Mouse (Mus musculus) induced T-regulatory cell, adult 2 months (primary cell): Measurements from ENCODE around the gene Magi2.

Experiments used
- DNase-seq: peaks from one replicate; pipeline ENCODE4 v3.0.0-alpha.2; 2012; ENCODE audit warnings: low read depth

The Magi2 gene

DNA sequence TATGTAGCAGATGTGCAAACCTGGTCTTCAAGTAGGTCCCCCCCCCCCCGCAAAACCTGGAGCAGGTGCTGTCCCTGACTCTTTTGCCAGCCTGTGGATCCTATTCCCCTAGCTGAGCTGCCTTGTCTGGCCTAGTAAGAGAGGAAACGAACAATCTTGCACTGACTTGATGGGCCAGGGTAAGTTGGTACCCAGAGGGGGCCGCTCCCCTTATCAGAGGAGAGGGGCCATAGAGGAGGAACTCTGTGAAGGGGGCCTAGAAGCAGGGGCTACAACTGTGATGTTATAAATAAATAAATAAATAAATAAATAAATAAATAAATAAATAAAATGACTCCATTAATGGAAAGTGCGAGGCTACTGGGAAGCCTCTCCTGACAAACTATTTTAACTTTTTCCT is 848.0 kb downstream of the Magi2 start:
- no peak for DNase-seq

DNA sequence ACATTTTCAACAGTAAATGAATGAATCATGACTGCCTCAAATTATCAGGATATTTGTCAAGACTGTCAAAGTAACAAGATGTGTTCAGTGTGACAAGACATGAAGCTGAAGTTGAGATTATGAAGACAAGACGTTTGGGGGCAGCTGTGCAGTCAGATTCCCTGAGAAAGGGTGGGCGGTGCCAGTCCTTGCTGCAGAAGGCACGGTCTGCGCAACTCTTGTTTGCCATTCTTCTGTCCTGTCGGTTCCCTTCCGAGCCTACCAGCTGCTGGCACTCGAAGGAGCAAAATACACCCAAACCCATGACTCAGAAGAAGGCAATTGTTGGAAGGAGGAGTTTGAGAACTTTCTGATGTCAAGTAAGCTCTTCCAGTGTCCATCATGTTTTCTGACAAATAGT is 852.1 kb downstream of the Magi2 start:
- DNase-seq: no peak

DNA sequence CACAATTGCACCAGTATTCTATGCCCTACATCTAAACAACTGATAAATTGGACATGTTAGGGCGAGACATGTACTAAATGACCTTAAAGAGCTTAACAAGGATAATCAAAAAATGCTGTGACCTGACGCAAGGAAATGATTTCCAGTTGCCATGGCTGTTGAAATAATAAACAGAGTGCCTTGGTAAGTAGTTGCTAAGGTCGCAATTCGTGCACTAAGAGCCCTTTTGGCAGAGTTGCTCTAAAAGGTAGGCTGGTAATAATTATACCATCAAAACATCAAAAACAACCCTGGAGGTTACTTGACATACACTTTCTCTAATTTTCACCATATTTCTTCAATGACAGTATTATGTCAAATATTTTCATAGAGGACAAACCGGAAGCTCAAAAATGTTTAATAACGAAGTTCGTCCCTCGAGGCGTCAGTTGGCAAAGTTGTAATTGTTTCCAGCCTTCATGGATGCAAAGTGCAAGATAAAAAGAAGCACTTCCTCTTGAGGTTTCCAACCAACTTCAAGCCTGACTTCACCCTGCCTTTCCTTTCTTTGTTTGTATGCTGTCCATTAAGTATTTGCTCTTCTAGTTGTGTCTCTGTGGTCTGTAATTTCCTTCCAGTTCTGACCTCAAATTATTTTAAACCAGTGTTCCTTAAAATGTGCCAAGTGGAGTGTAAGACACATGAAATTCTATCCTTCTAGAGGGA is 853.9 kb downstream of the Magi2 start:
- no peak for DNase-seq

DNA sequence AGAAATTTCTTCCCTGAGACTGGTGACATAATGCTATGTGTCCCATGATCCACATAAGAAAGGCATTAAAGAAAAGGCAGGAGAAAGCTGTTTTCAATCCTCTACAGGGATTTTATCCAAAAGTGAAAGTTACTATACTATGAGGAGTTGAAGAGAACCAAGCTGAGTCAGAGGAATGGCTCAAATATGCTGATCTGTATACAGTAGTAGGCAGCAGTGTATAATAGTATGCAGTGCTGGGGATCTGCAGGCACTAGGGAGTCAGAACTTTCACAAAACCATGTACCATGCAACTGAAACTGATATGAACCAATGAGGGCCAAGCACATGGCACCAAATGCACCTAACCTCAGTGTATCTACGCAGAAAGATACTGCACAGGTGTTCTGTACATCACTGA is 855.5 kb downstream of the Magi2 start:
- no peak for DNase-seq

DNA sequence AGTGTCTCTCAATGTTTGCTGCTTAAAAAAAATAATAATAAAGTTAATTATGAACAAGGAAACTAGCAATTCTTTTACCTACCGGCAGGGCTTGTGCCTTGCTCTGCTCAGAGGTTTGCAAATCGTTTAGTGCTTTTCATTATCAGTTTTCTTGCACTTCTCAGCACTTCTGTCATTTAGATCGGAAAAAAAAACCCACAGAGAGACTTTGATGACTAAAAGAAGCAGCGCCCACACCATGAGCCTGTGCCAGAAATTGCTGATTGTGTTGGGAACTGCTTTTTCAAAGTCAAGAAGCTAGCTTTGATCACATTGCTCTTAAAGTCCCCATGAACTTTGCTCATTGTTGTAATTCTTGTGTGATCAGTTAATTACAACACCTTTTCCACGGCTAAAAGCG is 860.2 kb downstream of the Magi2 start:
- DNase-seq: peak; percentile 19

DNA sequence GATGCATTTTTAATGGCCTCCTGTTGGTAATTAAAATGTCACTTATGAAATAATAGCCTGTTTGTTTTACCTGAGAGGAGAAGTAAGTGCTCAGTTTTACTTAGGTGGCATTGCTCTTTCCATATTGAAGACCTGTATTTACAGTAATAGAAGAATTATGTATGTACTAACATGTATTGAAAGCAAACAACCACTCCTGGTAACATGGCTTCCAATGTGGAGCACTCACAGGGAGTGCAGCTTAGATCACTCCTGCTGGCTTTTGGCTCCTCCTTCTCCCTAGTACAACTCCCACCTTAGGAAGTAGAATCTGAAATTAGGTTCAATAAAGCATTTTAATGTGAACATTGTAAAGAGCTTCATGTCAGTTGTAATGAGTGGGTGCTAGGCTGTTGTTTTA is 877.0 kb downstream of the Magi2 start:
- no peak for DNase-seq

DNA sequence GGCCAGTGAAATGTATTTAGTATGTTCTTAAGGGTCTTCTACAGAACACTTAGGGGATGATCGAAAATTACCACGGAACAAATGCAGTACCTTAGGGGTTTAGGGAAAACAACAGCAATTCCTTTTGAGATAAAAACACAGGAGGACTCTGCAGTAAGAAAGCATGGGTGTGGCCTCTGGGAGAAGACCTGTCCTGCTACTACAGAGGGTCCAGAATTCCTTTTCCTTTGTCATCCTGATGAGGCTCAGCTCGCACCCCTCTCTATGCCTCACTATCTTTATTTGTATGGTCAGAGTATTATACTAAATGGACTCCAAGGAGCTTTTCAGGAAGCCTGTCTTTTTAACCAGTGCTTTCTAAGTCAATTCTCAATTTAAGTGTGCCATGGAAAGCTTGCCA is 877.7 kb downstream of the Magi2 start:
- no peak for DNase-seq

DNA sequence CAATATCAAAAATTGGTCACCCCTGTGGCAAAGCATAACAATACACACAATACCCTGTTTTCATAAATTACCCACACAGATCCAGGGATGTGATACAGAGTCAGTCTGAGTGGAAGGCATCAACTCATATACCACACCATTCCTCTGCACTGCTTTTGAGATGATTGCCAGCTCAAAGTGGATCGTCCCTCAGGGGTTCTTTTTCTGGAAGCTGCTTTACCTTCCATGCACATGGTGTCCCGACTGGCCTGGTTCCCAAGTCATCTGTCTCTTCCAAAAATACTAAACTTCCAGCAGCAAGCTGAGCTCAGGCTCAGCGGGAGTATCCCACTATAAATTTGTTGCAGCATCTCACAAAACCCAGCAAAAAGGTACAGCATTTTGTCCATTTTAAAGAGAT is 882.7 kb downstream of the Magi2 start:
- no peak for DNase-seq

DNA sequence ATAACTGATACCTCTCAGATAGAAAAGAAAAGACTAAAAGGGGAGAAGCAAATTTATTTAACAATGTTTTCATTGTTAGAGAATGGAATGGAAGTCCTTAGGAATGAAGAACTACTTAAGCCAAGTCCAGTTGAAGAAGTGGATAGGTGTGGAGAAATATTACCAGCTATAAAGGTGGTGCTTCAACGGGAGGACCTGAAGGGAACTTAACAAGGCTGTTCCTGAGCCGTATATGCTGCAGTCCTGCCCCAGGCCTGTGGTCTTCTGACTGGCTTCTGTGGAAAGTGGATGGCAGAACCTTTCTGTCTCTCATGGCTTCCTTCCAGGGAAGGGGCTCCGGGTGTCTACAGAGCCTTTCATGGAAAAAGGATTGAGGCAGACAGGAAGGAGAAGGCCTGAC is 890.3 kb downstream of the Magi2 start:
- DNase-seq: no peak

DNA sequence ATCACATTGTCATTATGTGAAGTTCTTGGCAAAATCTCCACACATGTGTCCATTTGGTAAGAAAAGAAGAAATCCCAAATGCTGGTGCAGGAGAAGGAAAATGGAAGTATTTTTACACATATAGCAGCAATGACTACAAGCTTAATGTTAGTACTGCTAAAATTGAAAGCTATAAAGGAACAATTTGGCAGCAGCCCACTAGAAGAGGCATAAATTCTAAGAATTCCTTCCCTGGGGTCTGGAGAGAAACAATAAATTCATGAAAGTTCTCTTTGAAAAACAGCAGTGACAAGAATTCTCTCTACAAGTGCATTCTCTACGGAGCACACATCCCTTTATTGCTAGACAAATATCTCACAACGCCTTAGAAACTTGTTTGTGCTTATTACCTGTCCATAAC is 913.4 kb downstream of the Magi2 start:
- no peak for DNase-seq

DNA sequence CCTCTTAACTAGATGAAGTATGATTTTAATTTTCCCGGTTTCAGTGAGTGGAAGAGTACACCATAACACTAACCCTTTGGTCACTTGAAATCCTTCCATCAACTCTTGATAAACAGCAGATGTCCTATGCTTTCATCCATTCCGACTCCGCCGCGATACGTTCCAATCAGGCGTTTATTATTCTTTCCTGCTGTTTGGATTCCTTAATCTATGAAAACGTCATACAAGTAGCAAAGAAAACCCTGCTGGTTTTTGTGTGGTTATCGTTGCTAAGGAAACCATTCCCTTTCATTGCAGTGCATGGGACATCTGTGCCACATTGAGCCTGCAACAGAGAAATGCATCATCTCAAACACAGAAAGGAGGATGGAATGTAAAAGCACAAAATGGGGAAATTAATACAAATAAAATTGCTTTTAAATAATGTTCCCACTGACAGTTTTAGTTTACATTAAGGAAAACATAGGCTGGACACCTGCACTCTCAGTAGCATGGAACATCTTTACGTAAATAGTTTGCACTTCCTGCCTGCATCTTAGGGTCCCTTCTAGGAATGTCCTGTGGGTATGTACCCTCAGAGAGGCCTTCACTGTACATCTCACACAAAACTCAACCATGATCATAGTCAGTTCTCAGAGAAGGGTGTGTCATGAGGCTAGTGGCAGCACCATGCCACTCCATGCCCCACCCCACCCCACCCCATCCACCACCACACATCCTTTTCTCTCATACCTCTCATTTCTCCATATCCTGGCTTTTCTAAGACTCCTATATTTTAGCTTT is 914.0 kb downstream of the Magi2 start:
- DNase-seq: no peak

DNA sequence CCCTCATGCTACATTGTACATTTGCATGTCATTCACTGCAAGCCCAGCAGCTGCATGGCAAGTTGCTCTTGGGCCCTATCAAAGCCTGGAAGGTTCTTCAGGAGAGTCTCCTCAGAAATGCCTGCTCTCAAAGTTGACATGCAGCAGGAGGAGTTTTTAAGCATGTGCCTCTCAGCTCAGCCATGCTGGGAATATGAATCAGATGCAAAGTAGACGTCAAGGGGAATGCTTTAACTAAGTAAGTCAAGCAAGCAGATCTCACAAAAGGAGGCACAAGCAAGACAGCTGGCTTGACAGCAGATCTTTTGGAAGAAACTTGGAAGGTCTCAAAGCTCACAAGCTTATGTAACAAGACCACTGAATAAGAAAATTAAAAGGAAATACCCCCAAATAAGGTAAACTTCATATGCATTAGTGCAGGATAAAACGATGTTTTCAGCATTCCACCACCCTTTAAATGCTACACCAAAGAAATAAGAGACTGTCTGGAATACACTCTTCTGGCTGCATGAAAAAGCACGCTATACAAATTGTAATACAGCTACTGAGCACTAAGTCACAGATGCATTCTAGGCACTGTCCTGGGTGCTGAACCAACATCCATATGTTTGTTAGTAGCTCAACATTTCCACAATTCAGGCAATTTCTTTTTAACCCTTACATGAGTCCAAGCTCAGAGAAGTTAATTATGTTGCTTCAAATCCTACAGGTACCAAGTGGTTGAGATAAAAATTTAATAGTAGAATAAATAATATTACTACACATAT is 926.7 kb downstream of the Magi2 start:
- no peak for DNase-seq

DNA sequence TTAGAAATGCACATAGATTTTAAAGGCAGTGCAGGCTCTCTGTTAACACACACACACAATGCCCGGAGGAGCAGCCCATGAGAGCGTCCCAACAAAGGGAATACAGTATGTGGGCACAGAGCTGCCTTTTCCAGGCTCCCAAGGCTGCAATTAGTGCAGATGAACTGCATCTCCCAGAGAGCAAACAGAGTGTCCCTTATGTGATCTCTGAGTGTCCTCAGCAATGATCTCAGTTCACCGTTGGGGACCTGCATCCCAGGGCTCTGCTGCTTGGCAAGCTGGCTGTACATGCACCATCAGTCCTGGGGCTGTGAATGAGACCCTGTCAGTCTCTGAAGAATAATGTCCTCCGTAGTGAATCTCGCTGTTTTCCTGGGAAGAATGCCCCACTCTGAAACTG is 969.9 kb downstream of the Magi2 start:
- no peak for DNase-seq

DNA sequence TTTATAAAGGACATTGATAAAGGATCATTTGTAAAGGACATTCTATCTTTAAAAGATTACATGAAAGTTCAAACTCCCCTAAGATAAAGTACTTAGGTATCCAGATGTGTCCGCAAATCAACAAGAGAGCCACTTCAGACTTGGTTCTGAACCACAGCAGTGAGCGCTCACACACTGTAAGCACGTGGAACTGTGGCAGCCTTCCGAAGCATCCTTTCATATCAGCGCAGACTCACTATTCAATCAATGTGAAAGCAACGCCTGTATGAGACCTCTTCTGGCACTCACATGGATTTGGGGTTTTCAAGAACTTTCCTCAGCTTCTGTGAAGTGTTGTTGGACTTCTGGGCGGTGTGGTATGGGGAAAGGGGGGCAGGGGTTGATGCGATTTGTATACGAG is 970.6 kb downstream of the Magi2 start:
- no peak for DNase-seq

DNA sequence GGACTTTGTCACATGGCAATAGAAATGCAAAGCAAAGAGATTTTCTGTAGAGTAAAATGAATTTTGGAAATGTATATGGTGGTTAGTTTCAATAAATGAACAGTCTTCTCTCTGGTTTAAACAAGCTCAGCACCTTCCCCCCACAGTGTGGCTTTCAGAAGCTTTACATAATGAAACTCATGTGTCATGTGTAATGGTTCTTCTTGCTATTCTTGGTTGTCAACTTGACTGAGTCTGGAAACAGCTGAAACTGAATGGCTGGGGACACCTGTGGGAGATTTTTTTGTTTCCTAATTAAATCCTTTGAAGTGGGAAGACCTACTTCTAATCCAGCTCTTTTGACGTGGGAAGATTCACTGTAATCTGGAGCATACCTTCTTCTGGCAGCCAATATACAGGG is 974.5 kb downstream of the Magi2 start:
- DNase-seq: no peak

DNA sequence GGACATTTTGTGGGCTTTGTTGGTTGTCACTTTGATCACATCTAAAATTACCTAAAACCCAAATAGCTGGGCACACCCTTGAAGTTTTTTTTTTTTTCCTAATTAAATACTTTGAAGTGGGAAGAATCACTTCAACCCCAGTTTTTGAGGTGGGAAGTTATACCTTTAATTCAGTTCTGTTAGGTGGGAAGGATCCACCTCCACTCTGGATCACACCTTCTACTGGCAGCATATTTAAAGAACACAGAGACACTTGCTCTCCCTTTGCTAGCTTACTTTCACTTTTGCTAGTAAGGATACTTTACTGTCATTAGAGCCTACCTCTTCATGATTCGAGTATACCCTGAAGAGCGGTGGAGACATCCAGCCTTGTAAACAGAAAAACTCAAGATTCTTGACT is 981.3 kb downstream of the Magi2 start:
- DNase-seq: no peak

DNA sequence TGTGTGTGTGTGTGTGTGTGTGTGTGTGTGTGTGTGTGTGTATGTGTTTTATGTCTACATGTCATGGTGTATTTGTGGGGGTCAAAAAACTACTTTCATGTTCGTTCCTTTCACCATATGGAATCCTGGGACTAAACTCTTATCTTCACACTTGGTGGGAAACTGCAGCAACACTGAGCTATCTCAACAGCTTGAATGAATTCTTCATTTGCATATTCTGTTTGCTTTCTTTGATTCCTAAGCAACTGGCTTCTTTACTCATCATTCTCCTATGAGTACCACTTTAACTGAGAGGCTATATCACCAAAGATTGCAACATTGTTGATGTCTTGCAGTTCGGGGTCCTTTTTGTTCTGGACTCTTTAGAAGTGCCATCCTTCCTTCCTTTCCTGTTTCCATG is 986.5 kb downstream of the Magi2 start:
- no peak for DNase-seq

DNA sequence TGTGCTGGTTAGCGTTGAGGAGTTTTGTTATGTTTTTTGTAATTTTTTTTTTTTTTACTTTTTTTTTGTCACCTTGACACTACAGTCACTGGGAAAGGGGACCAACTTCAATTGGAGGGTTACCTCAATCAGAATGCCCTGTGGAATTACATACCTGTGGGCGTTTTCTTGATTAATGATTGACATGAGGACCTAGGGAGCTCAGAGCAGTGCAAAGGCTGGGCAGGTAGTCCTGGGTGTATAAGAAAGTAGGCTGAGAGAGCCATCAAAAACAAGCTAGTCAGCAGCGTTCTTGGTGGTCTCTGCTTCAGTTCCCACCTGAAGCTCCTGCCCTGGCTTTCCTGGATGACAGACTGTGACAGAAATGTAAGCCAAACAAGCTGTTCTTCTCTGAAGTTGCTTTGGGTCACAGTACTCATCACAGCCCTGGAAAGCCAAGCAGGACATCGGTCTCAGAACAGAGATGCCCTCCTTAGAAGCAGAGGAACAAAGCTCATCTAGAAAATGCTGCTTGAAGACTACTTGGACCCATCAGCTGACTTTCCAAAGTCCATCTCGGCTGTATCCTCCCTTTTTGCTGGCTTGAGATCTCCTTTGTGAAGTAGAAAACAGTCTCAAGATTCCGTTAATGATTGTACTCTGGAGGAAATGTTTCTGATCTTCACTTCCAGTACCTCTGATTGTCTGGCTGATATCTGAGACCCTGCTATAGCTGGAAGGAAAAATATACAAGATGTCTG is 999.8 kb downstream of the Magi2 start:
- no peak for DNase-seq

DNA sequence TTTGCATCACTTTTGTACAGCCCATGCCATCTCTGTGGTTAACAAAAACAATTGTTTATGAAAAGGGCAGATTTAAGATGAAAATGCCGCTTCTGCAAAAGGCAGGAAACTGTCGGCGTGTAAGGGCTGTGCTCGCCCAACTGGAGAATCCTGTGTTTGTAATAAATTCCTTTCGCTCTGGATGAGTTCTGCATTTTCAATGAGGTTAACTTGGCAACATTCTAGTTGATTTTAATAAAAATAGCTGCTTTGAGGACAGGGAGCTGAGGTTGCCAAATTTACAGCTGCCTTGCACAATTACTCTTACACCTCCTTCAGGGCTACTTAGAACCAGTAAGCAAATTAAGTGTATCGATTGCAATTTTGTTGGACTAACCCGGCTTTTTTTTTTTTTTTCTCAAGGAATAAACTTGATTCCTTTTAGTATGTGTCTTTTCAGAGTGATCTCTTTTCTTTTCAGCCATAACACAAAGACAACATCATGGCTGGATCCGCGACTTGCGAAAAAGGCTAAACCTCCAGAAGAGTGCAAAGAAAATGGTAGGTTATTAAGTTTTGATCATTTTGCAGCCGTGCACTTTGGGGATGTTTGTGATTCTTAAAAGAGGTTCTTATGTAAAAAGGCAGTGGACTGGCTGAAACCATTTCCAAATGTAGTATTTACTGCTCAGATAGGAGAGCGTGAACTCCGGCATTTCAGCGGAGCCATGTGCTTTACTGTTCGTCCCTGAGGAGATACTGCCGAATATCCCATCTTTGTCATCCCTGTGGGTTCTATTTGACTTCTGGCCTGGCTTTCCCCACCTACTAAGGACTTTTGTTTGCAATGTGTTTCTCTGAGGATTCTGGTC is 1001.3 kb downstream of the Magi2 start:
- DNase-seq: no peak

DNA sequence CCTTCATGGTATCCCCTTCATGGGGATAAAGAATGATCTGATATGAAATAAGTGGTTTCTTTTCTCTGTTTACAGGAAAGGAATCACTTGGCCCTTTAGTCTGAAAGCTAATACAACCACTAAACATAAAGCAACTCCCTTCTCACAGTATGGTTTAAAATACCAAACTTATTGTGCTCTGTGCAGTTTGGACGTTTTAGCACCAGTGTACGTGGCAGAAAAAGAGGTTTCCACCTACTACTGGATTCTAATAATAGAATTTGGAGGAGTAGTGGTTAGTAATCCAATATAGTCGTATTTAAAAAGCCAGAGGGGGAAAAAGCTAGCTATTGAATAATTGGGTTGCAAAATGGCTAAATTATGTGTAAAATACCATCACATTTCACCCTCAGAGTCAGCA is 1005.1 kb downstream of the Magi2 start:
- no peak for DNase-seq

DNA sequence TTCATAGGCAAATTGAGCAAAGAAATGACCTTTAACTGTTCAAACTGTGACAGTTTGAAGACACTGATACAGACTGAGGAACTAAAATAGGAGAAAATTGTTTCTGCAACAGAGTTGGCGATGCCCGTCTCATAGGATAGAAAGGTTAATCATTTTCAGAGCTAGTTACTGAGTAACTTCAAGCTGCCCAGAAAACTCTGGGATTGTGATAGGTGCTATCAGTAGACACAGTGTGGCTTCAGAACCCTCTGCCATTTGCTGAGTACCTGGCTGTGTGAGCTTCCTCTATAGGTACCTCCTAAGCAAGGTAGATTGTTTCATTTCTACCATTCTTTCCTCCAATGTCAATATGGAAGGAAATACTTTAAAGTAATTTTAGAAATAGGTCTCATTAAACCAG is 1014.7 kb downstream of the Magi2 start:
- no peak for DNase-seq

DNA sequence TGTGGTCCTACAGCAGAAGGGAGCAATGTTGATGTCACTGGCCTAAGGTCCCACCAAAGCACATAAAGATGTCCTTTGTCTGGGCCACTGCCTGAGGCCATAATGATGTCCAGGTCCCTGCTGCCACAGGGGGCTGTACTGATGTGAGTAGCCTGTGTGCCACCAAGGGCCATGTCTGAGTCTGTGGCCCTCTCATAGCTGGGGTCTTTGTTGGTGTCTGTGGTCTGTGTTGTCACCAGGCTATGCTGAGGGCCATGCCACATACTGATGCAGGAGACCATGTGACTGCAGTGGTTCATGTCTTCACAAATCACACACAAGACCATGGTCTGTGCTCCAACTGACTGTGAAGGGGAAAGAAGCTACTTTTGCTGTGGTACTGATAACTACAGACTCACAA is 1015.7 kb downstream of the Magi2 start:
- DNase-seq: no peak
